Mouse (Mus musculus) embryonic fibroblast, embryonic 13.5 days (primary cell): ENCODE measurements around the gene Cyp2f2. TPM values are rescaled to one million over a fixed set of nuclear protein-coding genes. Genes with fewer than 3 reads are reported as not detected.

ENCODE experiments used
- H3K27ac ChIP-seq: 2 replicates; pipeline ENCODE4 v1.5.1; 2012; ENCODE audit warnings: low read length, control low read depth, inconsistent platforms; ENCODE audit not compliant: insufficient read depth
- H3K4me1 ChIP-seq: 2 replicates; pipeline ENCODE4 v1.6.1; 2011; ENCODE audit warnings: low read length; ENCODE audit not compliant: control insufficient read depth, insufficient read depth
- H3K4me3 ChIP-seq: 2 replicates; pipeline ENCODE4 v1.5.1; 2011; ENCODE audit warnings: mild to moderate bottlenecking, control low read depth, low read length; ENCODE audit not compliant: insufficient read depth
- CTCF ChIP-seq: IDR thresholded peaks from 2 replicates; pipeline ENCODE4 v1.5.1; 2011; ENCODE audit warnings: mild to moderate bottlenecking, control low read depth, low read length, moderate library complexity, borderline replicate concordance; ENCODE audit not compliant: insufficient read depth
- POLR2A ChIP-seq: IDR thresholded peaks from 2 replicates; pipeline ENCODE4 v1.6.1; 2011; ENCODE audit warnings: low read depth, mild to moderate bottlenecking, control low read depth, low read length, moderate library complexity
- polyA plus RNA-seq: library from polyadenylated mRNA; stranded (reverse); fragments of >200 nt; gene quantifications from 2 replicates; pipeline ENCODE4 v1.2.4, GENCODE M21; 2011; ENCODE audit warnings: low read depth; ENCODE audit not compliant: missing spikeins, insufficient read length

Cyp2f2 gene
- polyA plus RNA-seq, 1 experiment: 0.30 TPM

GRCm38 (mm10) chr7:27163450-27163805, 43.7 kb downstream of the Cyp2f2 start:
- Histone ChIP-seq H3K27ac (no peak overlapping the region), H3K4me1 (no peaks in the 10 kb centered on the region; the same call in none of the 2 replicates), H3K4me3 (no peak overlapping the region)
- no peak for TF ChIP-seq CTCF
- no peak for TF ChIP-seq POLR2A

DNA sequence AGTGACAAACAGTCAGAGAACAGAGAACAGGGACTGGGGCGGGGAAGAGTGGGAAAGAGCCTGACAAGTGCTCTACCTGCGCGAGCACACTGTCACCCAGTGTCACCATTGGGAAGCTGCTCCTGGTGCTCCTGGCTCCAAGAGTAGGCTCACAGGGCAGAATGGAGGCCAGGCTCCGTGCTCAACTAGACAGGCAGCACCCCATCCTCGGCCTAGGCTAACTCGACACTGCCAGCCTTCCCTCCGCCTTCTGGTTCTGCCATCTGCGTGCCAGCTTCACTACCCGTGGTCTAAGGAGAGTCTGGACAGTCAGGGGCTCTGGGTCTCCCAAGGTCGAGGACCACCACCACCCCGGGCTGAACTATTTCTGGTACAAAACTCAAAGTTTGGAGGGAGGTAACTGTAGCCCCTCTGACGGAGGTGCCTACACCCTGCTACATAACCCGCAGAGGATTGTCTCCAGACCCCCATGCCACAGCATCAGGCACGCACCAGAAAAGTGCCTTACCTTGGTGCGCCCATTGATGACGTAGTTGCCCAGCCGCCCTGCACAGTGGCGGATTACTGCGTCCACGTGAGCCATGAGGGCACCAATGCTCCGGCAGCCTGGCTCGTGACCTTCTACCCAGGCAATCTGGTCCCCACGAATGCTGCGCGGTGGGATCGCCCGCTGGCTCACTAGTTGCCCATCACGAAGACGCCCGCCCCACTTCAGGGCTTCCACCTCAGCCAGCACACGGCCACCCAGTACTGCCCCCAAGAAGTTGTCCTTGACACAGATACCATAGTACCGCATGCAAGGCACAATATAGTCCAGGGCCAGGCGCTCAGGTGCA, 44.6 kb downstream of the Cyp2f2 start:
- TF ChIP-seq CTCF: no peak
- TF ChIP-seq POLR2A: no peak
- H3K27ac ChIP-seq: no peak overlapping the region
- no peak overlapping the region for H3K4me3 ChIP-seq
- no peaks in the 10 kb centered on the region; the same call in none of the 2 replicates for H3K4me1 ChIP-seq

GRCm38 (mm10) chr7:27165007-27165655, 45.4 kb downstream of the Cyp2f2 start:
- no peak overlapping the region for H3K27ac ChIP-seq
- TF ChIP-seq CTCF (no peak), POLR2A (no peak)
- H3K4me3 ChIP-seq: peak overlapping the region; percentile 89
- H3K4me1 ChIP-seq: no peaks in the 10 kb centered on the region; the same call in none of the 2 replicates

DNA sequence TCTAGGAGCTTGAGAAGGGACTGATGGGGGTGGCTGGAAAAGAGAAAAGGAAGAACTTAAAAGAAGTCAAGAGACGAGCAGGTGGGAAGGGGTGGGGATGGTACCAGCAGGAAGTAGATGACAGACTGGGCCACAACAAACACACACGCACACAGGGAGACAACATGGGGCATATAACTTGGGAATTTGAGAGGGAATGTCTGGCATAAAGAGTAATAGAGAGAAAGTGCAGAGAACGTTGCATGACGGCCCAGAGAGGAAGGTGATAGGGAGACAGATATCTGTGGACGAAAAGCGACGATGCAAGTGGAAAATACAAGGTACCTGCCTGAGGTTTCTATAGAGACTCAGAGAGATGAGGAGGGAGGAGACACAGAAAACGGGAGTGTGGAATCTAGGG, 46.0 kb downstream of the Cyp2f2 start:
- H3K4me3 ChIP-seq: peak overlapping the region; percentile 89
- H3K27ac ChIP-seq: peak overlapping the region; percentile 92
- H3K4me1 ChIP-seq: no peaks in the 10 kb centered on the region; the same call in none of the 2 replicates
- TF ChIP-seq POLR2A (no peak), CTCF (no peak)

DNA sequence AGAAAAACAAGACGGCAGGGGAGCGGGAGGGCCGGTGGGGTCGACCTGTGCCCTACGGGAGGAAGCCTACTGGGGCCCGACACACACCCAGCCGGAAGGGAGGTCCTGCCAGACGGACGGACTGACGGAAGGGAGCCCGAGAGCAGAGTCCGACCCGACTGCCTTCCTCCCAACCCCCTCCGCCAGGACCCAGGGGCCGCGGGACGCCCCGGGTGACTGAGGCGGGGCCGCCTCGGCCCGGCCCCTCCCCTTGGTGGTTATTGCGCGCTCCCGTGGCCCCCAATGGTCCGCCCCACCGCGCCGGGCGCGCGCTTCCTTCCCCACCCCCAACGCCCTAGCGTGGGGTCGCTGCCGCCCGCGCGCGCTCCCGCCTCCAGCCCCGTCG, 46.5 kb downstream of the Cyp2f2 start:
- Histone ChIP-seq H3K27ac (peak overlapping the region; percentile 92), H3K4me3 (peak overlapping the region; percentile 89), H3K4me1 (no peaks in the 10 kb centered on the region; the same call in none of the 2 replicates)
- TF ChIP-seq POLR2A (peak; percentile 80), CTCF (no peak)

DNA sequence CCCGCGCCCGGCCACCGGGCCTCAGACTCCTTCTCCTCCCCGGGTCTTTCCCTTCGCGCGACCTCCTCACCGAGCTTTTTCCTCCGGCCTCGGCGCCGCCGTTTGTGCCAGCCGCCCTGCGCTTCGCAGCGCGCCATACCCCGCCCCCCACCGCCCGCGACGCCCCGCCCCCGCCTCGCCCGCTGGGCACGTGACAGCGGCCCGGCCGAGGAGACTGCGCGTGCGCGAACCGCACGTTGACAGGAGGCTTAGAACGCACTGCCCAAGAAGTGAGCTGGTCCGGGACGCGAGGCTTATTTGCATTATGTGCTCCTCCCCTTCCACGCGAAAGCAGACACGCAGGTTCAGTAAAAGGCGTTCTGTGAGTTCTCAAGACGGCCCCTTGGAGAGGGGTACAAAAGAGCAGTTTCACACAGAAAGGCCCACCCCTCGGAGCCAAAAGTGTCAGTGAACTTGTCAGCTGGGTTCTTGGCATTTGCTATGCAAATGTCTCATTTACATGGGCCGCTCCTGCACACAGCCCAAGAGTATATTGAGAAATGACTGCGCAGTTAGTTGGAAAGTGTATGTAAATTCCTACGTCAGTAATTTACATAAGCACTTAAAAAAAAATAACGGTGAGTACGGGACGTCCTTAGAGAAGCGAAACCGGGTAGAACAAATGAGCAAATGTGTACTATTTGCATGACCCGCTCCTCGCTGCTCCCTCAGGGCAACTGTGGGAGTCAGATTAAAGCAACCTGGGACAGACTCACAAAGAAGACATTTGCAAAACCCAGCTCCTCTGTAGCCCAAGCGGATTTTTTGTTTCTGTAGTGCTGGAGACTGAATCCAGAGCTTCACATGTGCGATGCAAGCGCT, 47.1 kb downstream of the Cyp2f2 start, which contains the start of gene Egln2:
TSS of gene Egln2 (minus strand) at position 189 of the 861 bp plus-strand sequence.
- H3K4me3 ChIP-seq: peak within 1 kb of the TSS; percentile 89
- H3K27ac ChIP-seq: peak within 1 kb of the TSS; percentile 92
- TF ChIP-seq POLR2A (peak; percentile 77), CTCF (no peak)
- H3K4me1 ChIP-seq: no peaks in the 10 kb centered on the region; the same call in none of the 2 replicates

DNA sequence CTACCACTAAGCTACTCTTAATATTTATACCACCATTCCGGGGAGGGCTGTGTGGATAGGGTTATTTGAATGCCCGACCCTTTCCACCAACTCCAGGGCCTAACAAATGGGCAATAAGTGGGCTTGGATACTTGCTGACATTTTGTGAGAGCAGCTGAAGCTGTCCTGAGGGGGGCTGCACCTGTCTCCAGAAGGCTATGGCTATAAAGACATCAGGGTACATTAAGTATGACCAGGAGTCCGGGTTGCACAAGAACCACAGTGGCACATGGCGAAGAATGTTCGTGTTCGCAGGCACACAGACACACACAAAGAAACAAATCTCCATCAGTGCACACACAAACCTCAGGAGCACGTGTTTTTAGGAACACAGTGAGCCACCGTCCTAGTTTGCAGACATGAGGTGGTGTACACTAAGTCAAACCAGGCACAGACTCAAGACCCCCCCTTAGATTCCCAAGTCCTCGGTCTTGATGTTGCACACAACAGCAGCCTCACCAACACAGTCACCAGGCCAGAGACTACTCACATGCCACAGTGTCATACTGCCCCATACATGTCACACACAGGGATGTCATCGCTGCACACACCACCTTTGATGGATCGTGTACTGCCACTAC, 47.9 kb downstream of the Cyp2f2 start:
- Histone ChIP-seq H3K4me1 (no peaks in the 10 kb centered on the region; the same call in none of the 2 replicates), H3K27ac (peak overlapping the region; percentile 71), H3K4me3 (peak overlapping the region; percentile 66)
- no peak for TF ChIP-seq CTCF
- no peak for TF ChIP-seq POLR2A

- TF ChIP-seq CTCF (no peak), POLR2A (no peak)
- Histone ChIP-seq H3K27ac (no peak overlapping the region), H3K4me1 (no peaks in the 10 kb centered on the region; the same call in none of the 2 replicates), H3K4me3 (no peak overlapping the region)
Measured at GRCm38 (mm10) chr7:27168371-27168770, 48.7 kb downstream of the Cyp2f2 start.

DNA sequence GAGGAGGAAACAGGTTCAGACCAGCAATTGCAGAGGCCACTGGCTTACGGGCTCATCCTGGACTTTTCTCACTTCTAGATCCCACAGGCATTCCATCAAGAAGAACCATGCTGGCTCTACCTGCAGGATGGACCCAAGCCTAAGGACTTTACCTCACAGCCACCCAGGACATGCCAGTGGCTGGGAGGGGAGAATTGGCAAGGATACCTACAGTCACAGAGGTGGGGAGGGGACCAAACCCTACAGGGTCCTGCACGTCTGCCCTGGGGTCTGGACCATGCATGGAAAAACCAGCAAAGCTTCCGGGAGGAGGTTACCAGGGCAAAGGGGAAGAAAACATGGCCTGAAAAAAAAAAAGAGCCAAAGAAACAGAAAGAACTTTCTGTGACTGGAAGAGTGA, 51.3 kb downstream of the Cyp2f2 start:
- no peak for TF ChIP-seq CTCF
- TF ChIP-seq POLR2A: no peak
- H3K27ac ChIP-seq: no peak overlapping the region
- H3K4me1 ChIP-seq: no peaks in the 10 kb centered on the region

More for the DNA sequence above, 51.3 kb downstream of the Cyp2f2 start:
- no peak overlapping the region for H3K4me3 ChIP-seq
